Mouse (Mus musculus): ENCODE results near the gene Myo6. TPM values are rescaled to one million over a fixed set of nuclear protein-coding genes. Genes with fewer than 3 reads are reported as not detected.

The Myo6 gene
- polyA plus RNA-seq, 1 experiment: 25.1 TPM

- no peaks in the 10 kb centered on the region for H3K4me1 ChIP-seq (ENCODE audit: control insufficient read depth, insufficient read depth, low read length)
- TF ChIP-seq POLR2A (IDR thresholded peaks at IDR 0.05; ENCODE audit: borderline replicate concordance, extremely low read depth, low read depth, low read length) (no peak), CTCF (IDR thresholded peaks at IDR 0.05; ENCODE audit: insufficient read depth, low read length) (no peak)
- WGBS: 4% methylated on average over 13 of the region's 13 CpGs
- H3K4me3 ChIP-seq (replicated peaks; ENCODE audit: extremely low read depth, low read depth, low read length): peak overlapping the region; percentile 97
- no peak for DNase-seq
Observed at GRCm38 (mm10) chr9:80164191-80164590, 640 bp upstream of the Myo6 start.

- no peak for DNase-seq
- WGBS: 12% methylated on average over 9 of the region's 9 CpGs
- Histone ChIP-seq H3K4me1 (ENCODE audit: control insufficient read depth, insufficient read depth, low read length) (no peaks in the 10 kb centered on the region), H3K4me3 (replicated peaks; ENCODE audit: extremely low read depth, low read depth, low read length) (peak overlapping the region; percentile 88)
- TF ChIP-seq POLR2A (IDR thresholded peaks at IDR 0.05; ENCODE audit: borderline replicate concordance, extremely low read depth, low read depth, low read length): no peak
Observed at GRCm38 (mm10) chr9:80165690-80166089, 859 bp downstream of the Myo6 start.

GRCm38 (mm10) chr9:80166425-80166824 lies 1.6 kb downstream of the Myo6 start:
- 39% methylated on average over 6 of the region's 6 CpGs for WGBS
- DNase-seq: no peak
- Histone ChIP-seq H3K4me1 (ENCODE audit: control insufficient read depth, insufficient read depth, low read length) (no peaks in the 10 kb centered on the region), H3K4me3 (replicated peaks; ENCODE audit: extremely low read depth, low read depth, low read length) (peak overlapping the region; percentile 54)
- no peak for TF ChIP-seq CTCF (IDR thresholded peaks at IDR 0.05; ENCODE audit: insufficient read depth, low read length)
- TF ChIP-seq POLR2A (IDR thresholded peaks at IDR 0.05; ENCODE audit: borderline replicate concordance, extremely low read depth, low read depth, low read length): no peak

GRCm38 (mm10) chr9:80167089-80167488 lies 2.3 kb downstream of the Myo6 start:
- DNase-seq: no peak
- Histone ChIP-seq H3K4me3 (replicated peaks; ENCODE audit: extremely low read depth, low read depth, low read length) (no peak overlapping the region), H3K4me1 (ENCODE audit: control insufficient read depth, insufficient read depth, low read length) (peaks cover 1% of the 10 kb centered on the region; the same call in 1 of the 2 replicates)
- TF ChIP-seq CTCF (IDR thresholded peaks at IDR 0.05; ENCODE audit: insufficient read depth, low read length) (no peak), POLR2A (IDR thresholded peaks at IDR 0.05; ENCODE audit: borderline replicate concordance, extremely low read depth, low read depth, low read length) (no peak)
- 44% methylated on average over 4 of the region's 4 CpGs for WGBS

- TF ChIP-seq CTCF (IDR thresholded peaks at IDR 0.05; ENCODE audit: insufficient read depth, low read length) (no peak), POLR2A (IDR thresholded peaks at IDR 0.05; ENCODE audit: borderline replicate concordance, extremely low read depth, low read depth, low read length) (no peak)
Observed at GRCm38 (mm10) chr9:80169551-80169950, 4.7 kb downstream of the Myo6 start.

GRCm38 (mm10) chr9:80171241-80171640 lies 6.4 kb downstream of the Myo6 start:
- no peak for DNase-seq
- TF ChIP-seq CTCF (IDR thresholded peaks at IDR 0.05; ENCODE audit: insufficient read depth, low read length) (no peak), POLR2A (IDR thresholded peaks at IDR 0.05; ENCODE audit: borderline replicate concordance, extremely low read depth, low read depth, low read length) (no peak)
- Histone ChIP-seq H3K4me3 (replicated peaks; ENCODE audit: extremely low read depth, low read depth, low read length) (no peak overlapping the region), H3K4me1 (ENCODE audit: control insufficient read depth, insufficient read depth, low read length) (peaks cover 15% of the 10 kb centered on the region)

More at GRCm38 (mm10) chr9:80169551-80169950, 4.7 kb downstream of the Myo6 start:
- no peak overlapping the region for H3K4me3 ChIP-seq (replicated peaks; ENCODE audit: extremely low read depth, low read depth, low read length)
- DNase-seq: no peak
- H3K4me1 ChIP-seq (ENCODE audit: control insufficient read depth, insufficient read depth, low read length): peaks cover 11% of the 10 kb centered on the region
- 67% methylated on average over 9 of the region's 9 CpGs for WGBS

GRCm38 (mm10) chr9:80172396-80173222 lies 7.8 kb downstream of the Myo6 start:
- WGBS: 71% methylated on average over 8 of the region's 8 CpGs
- TF ChIP-seq POLR2A (IDR thresholded peaks at IDR 0.05; ENCODE audit: borderline replicate concordance, extremely low read depth, low read depth, low read length): no peak
- TF ChIP-seq CTCF (IDR thresholded peaks at IDR 0.05; ENCODE audit: insufficient read depth, low read length): no peak
- H3K4me3 ChIP-seq (replicated peaks; ENCODE audit: extremely low read depth, low read depth, low read length): no peak overlapping the region
- peaks cover 19% of the 10 kb centered on the region for H3K4me1 ChIP-seq (ENCODE audit: control insufficient read depth, insufficient read depth, low read length)
- no peak for DNase-seq

- peaks cover 19% of the 10 kb centered on the region for H3K4me1 ChIP-seq (ENCODE audit: control insufficient read depth, insufficient read depth, low read length)
- no peak for TF ChIP-seq CTCF (IDR thresholded peaks at IDR 0.05; ENCODE audit: insufficient read depth, low read length)
- no peak for TF ChIP-seq POLR2A (IDR thresholded peaks at IDR 0.05; ENCODE audit: borderline replicate concordance, extremely low read depth, low read depth, low read length)
- H3K4me3 ChIP-seq (replicated peaks; ENCODE audit: extremely low read depth, low read depth, low read length): no peak overlapping the region
- WGBS: 51% methylated on average over 9 of the region's 9 CpGs
- DNase-seq: no peak
Observed at GRCm38 (mm10) chr9:80173629-80174028, 8.8 kb downstream of the Myo6 start.

GRCm38 (mm10) chr9:80176696-80177478 lies 12.1 kb downstream of the Myo6 start:
- Histone ChIP-seq H3K4me3 (replicated peaks; ENCODE audit: extremely low read depth, low read depth, low read length) (no peak overlapping the region), H3K4me1 (ENCODE audit: control insufficient read depth, insufficient read depth, low read length) (peaks cover 19% of the 10 kb centered on the region)
- 38% methylated on average over 13 of the region's 13 CpGs for WGBS
- no peak for DNase-seq
- TF ChIP-seq CTCF (IDR thresholded peaks at IDR 0.05; ENCODE audit: insufficient read depth, low read length) (no peak), POLR2A (IDR thresholded peaks at IDR 0.05; ENCODE audit: borderline replicate concordance, extremely low read depth, low read depth, low read length) (no peak)

Measured in lung, adult 2 months (tissue).